Mouse (Mus musculus) bone marrow, adult 2 months (tissue): Measurements from ENCODE around the gene Pagr1a.

ENCODE experiments used
- CTCF ChIP-seq: fragments of 200-500 bp; IDR thresholded peaks from 2 replicates; pipeline ENCODE4 v1.5.1; 2011; ENCODE audit warnings: low read length, control low read depth; ENCODE audit not compliant: control insufficient read depth, insufficient read depth
- POLR2A ChIP-seq: fragments of 200-500 bp; IDR thresholded peaks from 2 replicates; pipeline ENCODE4 v1.6.1; 2011; ENCODE audit warnings: low read depth, mild to moderate bottlenecking, control low read depth, low read length, borderline replicate concordance; ENCODE audit not compliant: control insufficient read depth

DNA sequence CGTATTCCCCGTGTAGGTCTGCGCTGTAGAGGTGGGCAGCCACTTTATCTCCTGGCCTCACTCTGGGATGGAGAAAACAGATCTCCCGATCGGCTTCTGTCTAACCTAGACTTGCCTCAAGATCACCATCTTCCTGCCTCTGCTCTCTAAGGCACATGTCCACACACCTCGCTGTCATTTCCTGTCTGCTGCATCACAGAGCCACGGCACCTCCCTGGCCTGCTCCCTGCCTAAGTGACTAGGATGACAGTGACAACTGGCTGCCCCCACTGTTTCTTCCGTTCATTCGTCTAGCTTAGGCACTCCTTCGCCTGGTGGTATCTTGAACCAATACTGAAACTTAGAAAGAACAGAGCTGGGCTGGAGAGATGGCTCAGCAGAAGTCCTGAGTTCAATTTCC lies 17.6 kb downstream of the Pagr1a start:
- no peak for TF ChIP-seq POLR2A
- TF ChIP-seq CTCF, result no peak
